Mouse (Mus musculus) forebrain, embryonic 13.5 days (tissue): Measurements from ENCODE around the gene Mgat3. TPM values are rescaled to one million over a fixed set of nuclear protein-coding genes. Genes with fewer than 3 reads are reported as not detected.
A peak's percentile ranks its signal among the peaks of the same experiment; 100 is the strongest.

Experiments used
- ATAC-seq: fragments of 200-750 bp; cut with Nextera tagmentation; 2 replicates; pipeline ENCODE4 v1.8.0; 2017
- H3K27ac ChIP-seq: fragments of 300-500 bp; sonication (generic); 2 replicates; pipeline ENCODE4 v1.5.1; 2015; ENCODE audit warnings: inconsistent platforms, mild to moderate bottlenecking, moderate library complexity
- H3K27me3 ChIP-seq: fragments of 300-500 bp; sonication (generic); 2 replicates; pipeline ENCODE4 v1.6.1; 2015; ENCODE audit warnings: mild to moderate bottlenecking, inconsistent platforms
- H3K36me3 ChIP-seq: fragments of 300-500 bp; sonication (generic); 2 replicates; pipeline ENCODE4 v1.6.1; 2015; ENCODE audit warnings: mild to moderate bottlenecking, inconsistent platforms; ENCODE audit not compliant: poor library complexity, severe bottlenecking
- H3K4me1 ChIP-seq: fragments of 300-500 bp; sonication (generic); 2 replicates; pipeline ENCODE4 v1.6.1; 2015; ENCODE audit warnings: inconsistent platforms
- H3K4me2 ChIP-seq: fragments of 300-500 bp; sonication (generic); 2 replicates; pipeline ENCODE4 v1.6.1; 2015; ENCODE audit warnings: inconsistent platforms, mild to moderate bottlenecking, moderate library complexity
- H3K4me3 ChIP-seq: fragments of 300-500 bp; sonication (generic); 2 replicates; pipeline ENCODE4 v1.5.1; 2015; ENCODE audit warnings: mild to moderate bottlenecking, inconsistent platforms
- H3K9ac ChIP-seq: fragments of 300-500 bp; sonication (generic); 2 replicates; pipeline ENCODE4 v1.6.1; 2015; ENCODE audit warnings: mild to moderate bottlenecking, inconsistent platforms
- H3K9me3 ChIP-seq: fragments of 300-500 bp; sonication (generic); replicated peaks from 2 replicates; pipeline ENCODE4 v1.6.1; 2016; ENCODE audit warnings: inconsistent platforms
- WGBS: fragments of 180-500 bp; shearing (Covaris S2); methylation state at CpG from one replicate; pipeline ENCODE4 v1.1.7; 2015; 5-methylcytosine and 5-hydroxymethylcytosine counted together
- polyA plus RNA-seq: library from polyadenylated mRNA; unstranded; fragments of >200 nt; fragmentation: Nextera tagmentation; extraction: Ambion mirVana; gene quantifications from 2 replicates; pipeline ENCODE4 v1.2.1, GENCODE M21; 2015

Gene Mgat3
- polyA plus RNA-seq, 1 experiment from 2014 or later = 7.3 TPM

- H3K9me3 ChIP-seq = no peaks in the 10 kb centered on the region
- no peaks in the 10 kb centered on the region for H3K27me3 ChIP-seq
- H3K9ac ChIP-seq = no peak overlapping the region
- H3K4me3 ChIP-seq = no peak overlapping the region
- no peak for ATAC-seq
- no peak overlapping the region for H3K27ac ChIP-seq
- H3K4me2 ChIP-seq = no peak overlapping the region
- H3K36me3 ChIP-seq = peaks cover 12% of the 10 kb centered on the region; the same call in 1 of the 2 replicates
- H3K4me1 ChIP-seq = no peaks in the 10 kb centered on the region
- WGBS = 93% methylated on average over 10 of the region's 10 CpGs
Measured at GRCm38 (mm10) chr15:80217476-80217875, 44.0 kb downstream of the Mgat3 start.

DNA sequence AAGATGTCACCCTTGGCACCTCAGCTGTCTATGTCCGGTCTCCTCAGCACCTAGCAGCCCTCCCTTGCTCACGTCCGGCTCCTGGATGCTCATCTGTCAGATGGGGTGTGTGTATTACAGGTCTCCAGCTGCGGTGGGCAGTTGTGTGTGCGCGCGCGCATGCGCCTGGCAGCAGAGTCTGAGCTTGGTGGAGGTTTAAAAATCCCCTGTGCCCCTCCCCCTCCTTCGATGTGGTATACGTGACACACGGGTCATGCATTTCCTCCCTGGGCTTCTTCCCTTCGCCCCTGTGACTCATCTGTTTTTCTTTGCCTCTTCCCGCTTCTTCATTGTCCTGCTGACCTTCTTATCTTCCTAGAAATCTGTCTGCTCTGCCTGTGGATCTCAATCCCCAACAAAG, 45.7 kb downstream of the Mgat3 start:
- H3K27me3 ChIP-seq = no peaks in the 10 kb centered on the region
- H3K9me3 ChIP-seq = no peaks in the 10 kb centered on the region
- H3K4me3 ChIP-seq = no peak overlapping the region
- H3K36me3 ChIP-seq = no peaks in the 10 kb centered on the region
- no peak overlapping the region for H3K27ac ChIP-seq
- no peaks in the 10 kb centered on the region for H3K4me1 ChIP-seq
- H3K9ac ChIP-seq = no peak overlapping the region
- ATAC-seq = no peak
- H3K4me2 ChIP-seq = peak overlapping the region; percentile 5; the same call in 1 of the 2 replicates
- WGBS = 68% methylated on average over 14 of the region's 14 CpGs

- 78% methylated on average over 4 of the region's 4 CpGs for WGBS
- Histone ChIP-seq H3K9ac (no peak overlapping the region), H3K4me2 (no peak overlapping the region), H3K9me3 (no peaks in the 10 kb centered on the region), H3K27ac (no peak overlapping the region), H3K36me3 (no peaks in the 10 kb centered on the region), H3K27me3 (no peaks in the 10 kb centered on the region), H3K4me1 (no peaks in the 10 kb centered on the region), H3K4me3 (no peak overlapping the region)
- ATAC-seq = no peak
Measured at GRCm38 (mm10) chr15:80219705-80220657, 46.5 kb downstream of the Mgat3 start.

DNA sequence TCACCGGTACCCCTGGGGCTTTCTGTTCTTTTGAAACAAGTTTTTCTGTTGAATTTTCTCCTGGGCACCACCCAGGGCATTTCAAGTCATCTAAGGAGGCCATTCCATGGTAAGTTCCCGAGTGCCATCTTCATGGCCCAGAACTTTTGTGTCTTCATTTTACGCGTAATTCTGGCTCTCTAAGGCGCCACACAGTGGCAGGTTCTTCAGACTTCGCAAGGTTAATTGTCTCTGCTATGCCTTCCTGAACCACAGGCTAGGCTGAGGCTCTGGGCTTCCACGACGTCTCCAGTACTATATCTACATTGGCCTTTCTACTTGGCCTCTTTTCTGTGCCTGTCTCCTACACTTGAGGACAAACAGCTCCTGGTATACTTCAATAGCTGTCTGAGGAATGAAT, 47.5 kb downstream of the Mgat3 start:
- 66% methylated on average over 8 of the region's 8 CpGs for WGBS
- no peak overlapping the region for H3K4me2 ChIP-seq
- no peak overlapping the region for H3K4me3 ChIP-seq
- ATAC-seq = no peak
- H3K9me3 ChIP-seq = no peaks in the 10 kb centered on the region
- H3K27ac ChIP-seq = no peak overlapping the region
- no peaks in the 10 kb centered on the region for H3K27me3 ChIP-seq
- no peak overlapping the region for H3K9ac ChIP-seq
- H3K4me1 ChIP-seq = no peaks in the 10 kb centered on the region
- no peaks in the 10 kb centered on the region for H3K36me3 ChIP-seq

- Histone ChIP-seq H3K4me1 (peaks cover 8% of the 10 kb centered on the region; the same call in 1 of the 2 replicates), H3K4me3 (no peak overlapping the region), H3K9ac (no peak overlapping the region), H3K27me3 (no peaks in the 10 kb centered on the region), H3K36me3 (no peaks in the 10 kb centered on the region), H3K4me2 (no peak overlapping the region), H3K9me3 (no peaks in the 10 kb centered on the region), H3K27ac (no peak overlapping the region)
- no peak for ATAC-seq
- 88% methylated on average over 7 of the region's 7 CpGs for WGBS
Measured at GRCm38 (mm10) chr15:80223751-80224150, 50.2 kb downstream of the Mgat3 start.

DNA sequence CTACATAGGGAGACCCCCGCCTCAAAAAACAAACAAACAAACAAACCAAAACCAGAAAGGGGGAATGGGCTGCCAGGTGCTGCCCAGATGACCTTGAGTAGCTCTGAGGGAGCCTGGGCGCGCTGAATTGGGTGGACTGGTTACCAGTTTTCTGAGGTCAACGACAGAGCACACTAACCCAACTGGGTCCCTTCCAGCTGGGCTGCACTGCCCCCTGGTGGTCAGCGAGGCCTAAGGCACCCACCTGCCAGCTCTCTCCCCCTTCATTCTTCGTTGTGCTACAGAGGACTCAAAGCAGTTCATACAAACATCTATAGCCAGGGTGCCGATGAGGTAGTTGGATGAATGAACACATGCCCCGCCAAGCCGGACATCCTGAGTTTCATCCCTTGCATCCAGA, 51.7 kb downstream of the Mgat3 start:
- 20% methylated on average over 9 of the region's 9 CpGs for WGBS
- ATAC-seq = no peak
- H3K9ac ChIP-seq = no peak overlapping the region

GRCm38 (mm10) chr15:80225796-80226195, 52.3 kb downstream of the Mgat3 start:
- H3K27ac ChIP-seq = no peak overlapping the region
- WGBS = 51% methylated on average over 2 of the region's 2 CpGs

More for the DNA sequence above, 51.7 kb downstream of the Mgat3 start:
- Histone ChIP-seq H3K4me1 (peaks cover 8% of the 10 kb centered on the region; the same call in 1 of the 2 replicates), H3K27me3 (no peaks in the 10 kb centered on the region), H3K4me3 (no peak overlapping the region), H3K27ac (no peak overlapping the region), H3K4me2 (no peak overlapping the region), H3K36me3 (no peaks in the 10 kb centered on the region), H3K9me3 (no peaks in the 10 kb centered on the region)

DNA sequence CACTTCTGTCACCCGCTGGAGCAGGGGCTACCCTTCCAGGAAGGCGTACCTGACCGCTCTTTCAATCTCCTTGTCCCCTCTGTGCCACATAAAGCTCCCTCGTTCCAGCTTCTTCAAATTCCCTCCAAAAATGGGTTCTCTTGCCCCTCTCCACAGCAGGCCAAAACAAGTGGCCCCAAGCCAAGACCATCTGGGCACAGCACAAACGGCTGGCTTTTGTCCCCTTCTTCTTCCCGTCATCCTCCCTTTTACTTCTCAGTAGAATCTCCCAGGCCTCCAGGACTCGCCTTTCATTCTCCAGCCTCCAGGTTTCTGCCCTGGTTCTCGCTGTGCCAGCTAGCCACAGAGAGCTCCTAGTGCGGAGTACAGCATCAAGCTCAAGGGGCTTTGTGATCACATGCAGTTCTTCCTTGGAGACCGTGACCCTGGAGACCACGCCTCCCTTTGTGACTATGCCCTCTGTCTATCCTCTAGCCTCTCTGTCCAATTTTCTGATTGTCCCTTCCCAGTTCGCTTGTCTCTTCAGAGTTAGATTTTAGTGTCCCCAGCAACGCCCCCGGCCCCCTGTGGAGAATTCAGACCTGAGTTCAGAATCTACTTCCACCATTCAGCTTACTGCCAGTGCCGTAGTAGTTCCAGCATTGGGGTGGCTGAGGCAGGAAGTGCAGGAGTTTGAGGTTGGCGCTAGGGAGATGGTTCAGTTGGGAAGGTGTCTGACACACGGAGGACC, 54.7 kb downstream of the Mgat3 start:
- no peak overlapping the region; the same call in 1 of the 2 replicates for H3K27ac ChIP-seq
- 67% methylated on average over 17 of the region's 17 CpGs for WGBS
- 0 out of 2 replicates have a peak overlapping the region, but pooled peaks have one; percentile 0 for H3K9ac ChIP-seq

More at GRCm38 (mm10) chr15:80225796-80226195, 52.3 kb downstream of the Mgat3 start:
- Histone ChIP-seq H3K9me3 (no peaks in the 10 kb centered on the region), H3K9ac (no peak overlapping the region), H3K4me3 (no peak overlapping the region), H3K36me3 (no peaks in the 10 kb centered on the region), H3K4me1 (peaks cover 8% of the 10 kb centered on the region; the same call in 1 of the 2 replicates), H3K27me3 (no peaks in the 10 kb centered on the region), H3K4me2 (no peak overlapping the region)
- ATAC-seq = no peak

DNA sequence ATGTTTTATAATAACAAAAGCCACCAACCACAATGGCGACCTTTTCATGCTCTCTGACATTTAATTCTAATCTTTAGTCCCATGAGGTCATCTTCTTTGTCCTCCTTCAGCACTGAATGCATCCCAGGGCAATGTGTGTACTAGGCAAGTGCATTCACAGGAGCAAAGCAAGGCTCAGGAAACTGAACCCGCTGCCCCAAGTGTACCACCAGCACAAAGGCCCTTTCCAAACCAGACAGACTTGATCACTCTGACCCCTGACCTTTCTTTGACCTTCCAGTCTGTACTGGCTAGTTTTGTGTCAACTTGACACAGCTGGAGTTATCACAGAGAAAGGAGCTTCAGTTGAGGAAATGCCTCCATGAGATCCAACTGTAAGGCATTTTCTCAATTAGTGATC, 58.8 kb downstream of the Mgat3 start:
- H3K9me3 ChIP-seq = no peaks in the 10 kb centered on the region
- peaks cover 22% of the 10 kb centered on the region for H3K4me1 ChIP-seq
- peaks cover 19% of the 10 kb centered on the region for H3K36me3 ChIP-seq
- WGBS = 51% methylated on average over 2 of the region's 2 CpGs
- no peak for ATAC-seq
- H3K27me3 ChIP-seq = no peaks in the 10 kb centered on the region
- H3K4me2 ChIP-seq = no peak overlapping the region
- no peak overlapping the region for H3K9ac ChIP-seq
- no peak overlapping the region for H3K4me3 ChIP-seq
- H3K27ac ChIP-seq = no peak overlapping the region

More for the DNA sequence above, 54.7 kb downstream of the Mgat3 start:
- H3K4me1 ChIP-seq = peaks cover 9% of the 10 kb centered on the region; the same call in 1 of the 2 replicates
- no peaks in the 10 kb centered on the region for H3K36me3 ChIP-seq
- no peak for ATAC-seq
- no peak overlapping the region for H3K4me2 ChIP-seq
- H3K27me3 ChIP-seq = no peaks in the 10 kb centered on the region
- no peaks in the 10 kb centered on the region for H3K9me3 ChIP-seq
- no peak overlapping the region for H3K4me3 ChIP-seq

- Histone ChIP-seq H3K4me2 (peak overlapping the region; percentile 75), H3K9ac (no peak overlapping the region), H3K4me1 (peaks cover 19% of the 10 kb centered on the region), H3K4me3 (peak overlapping the region; percentile 93; the same call in 1 of the 2 replicates), H3K27ac (peak overlapping the region; percentile 81; the same call in 1 of the 2 replicates), H3K9me3 (no peaks in the 10 kb centered on the region), H3K27me3 (no peaks in the 10 kb centered on the region), H3K36me3 (peaks cover 25% of the 10 kb centered on the region)
- 67% methylated on average over 4 of the region's 4 CpGs for WGBS
- ATAC-seq = no peak
Measured at GRCm38 (mm10) chr15:80233053-80233452, 59.5 kb downstream of the Mgat3 start.

- Histone ChIP-seq H3K4me3 (peak within 1 kb of the TSS; percentile 93), H3K9me3 (no peaks in the 10 kb centered on the region), H3K27me3 (no peaks in the 10 kb centered on the region), H3K27ac (peak within 1 kb of the TSS; percentile 81), H3K4me1 (peaks cover 14% of the 10 kb centered on the region), H3K9ac (peak within 1 kb of the TSS; percentile 89), H3K36me3 (peaks cover 34% of the 10 kb centered on the region), H3K4me2 (peak within 1 kb of the TSS; percentile 75)
- under 1% methylated on average over 55 of the region's 67 CpGs for WGBS
- ATAC-seq = peak; percentile 96
Measured at GRCm38 (mm10) chr15:80233733-80234509, 60.4 kb downstream of the Mgat3 start, which contains the start of gene Mief1. TSS of gene Mief1 (plus strand) at chr15:80234018.
